Mouse (Mus musculus) layer of hippocampus, adult 18-20 months (tissue): ENCODE measurements around the gene Spag4. TPM values are rescaled to one million over a fixed set of nuclear protein-coding genes. Genes with fewer than 3 reads are reported as not detected.

Experiments used
- DNase-seq, 2 experiments: peaks; one replicate each; pipeline ENCODE4 v3.0.0; 2022; ENCODE audit warnings: low spot score in 2 of 2
- long read RNA-seq: library from polyadenylated mRNA; stranded (forward); transcript quantifications from one replicate; pipeline ENCODE4 v2.0.0, GENCODE M21; 2021
- total RNA-seq, 2 experiments: library from RNA; stranded (reverse); gene quantifications; 2 replicates each; pipeline ENCODE4 v1.2.3; 2021

The Spag4 gene
- 1 to 10 TPM; 2.5 to 3.5 TPM for total RNA-seq
- long read RNA-seq, partial matches to known transcripts, result 0 of 1 reads
- long read RNA-seq, other reads (novel, unspliced or antisense), result 1 of 1 reads

DNA sequence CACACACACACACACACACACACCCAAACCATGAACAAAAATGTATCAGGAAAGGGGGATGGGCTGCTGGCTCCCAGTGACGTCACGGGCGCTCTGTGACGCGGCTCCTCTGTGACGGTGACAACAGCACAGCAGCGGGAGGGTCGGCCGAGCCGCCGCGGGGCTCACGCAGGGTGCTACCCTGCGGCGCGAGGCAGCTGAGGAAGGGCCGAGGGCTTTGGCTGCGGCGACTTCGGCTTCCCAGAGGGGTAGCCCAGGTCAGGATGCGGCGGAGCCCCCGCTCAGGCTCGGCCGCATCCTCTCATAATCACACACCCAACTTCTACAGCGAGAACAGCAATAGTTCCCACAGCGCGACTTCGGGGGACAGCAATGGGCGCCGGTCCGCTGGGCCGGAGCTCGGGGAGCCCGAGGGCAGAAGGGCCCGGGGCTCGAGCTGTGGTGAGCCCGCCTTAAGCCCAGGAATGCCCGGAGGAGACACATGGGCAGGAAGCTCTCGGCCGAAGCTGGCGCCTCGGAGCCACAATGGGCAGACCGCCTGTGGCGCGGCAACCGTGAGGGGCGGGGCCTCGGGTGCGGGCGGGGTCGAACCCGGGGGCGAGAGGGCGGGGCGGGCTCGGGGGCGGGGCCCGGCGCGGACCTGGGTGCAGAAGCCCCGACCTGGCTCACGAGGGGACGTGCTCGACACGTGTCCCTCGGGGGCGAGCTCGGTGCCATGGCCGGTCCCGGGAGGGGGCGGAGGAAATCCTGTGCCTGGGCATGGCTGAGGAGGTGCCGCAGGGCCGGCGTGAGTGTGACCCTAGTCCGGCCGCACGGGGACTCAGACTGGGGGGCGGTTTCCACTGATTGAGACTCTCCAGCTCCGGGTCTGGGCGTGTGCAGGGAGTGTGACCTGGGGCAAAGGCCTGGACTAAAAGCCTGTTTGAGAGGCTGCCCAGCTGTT is at the start of gene Spag4:
Gene Spag4 (plus strand): TSS at position 77 of the 943 bp plus-strand sequence.
- DNase-seq, result peak; percentile 35 to 64

DNA sequence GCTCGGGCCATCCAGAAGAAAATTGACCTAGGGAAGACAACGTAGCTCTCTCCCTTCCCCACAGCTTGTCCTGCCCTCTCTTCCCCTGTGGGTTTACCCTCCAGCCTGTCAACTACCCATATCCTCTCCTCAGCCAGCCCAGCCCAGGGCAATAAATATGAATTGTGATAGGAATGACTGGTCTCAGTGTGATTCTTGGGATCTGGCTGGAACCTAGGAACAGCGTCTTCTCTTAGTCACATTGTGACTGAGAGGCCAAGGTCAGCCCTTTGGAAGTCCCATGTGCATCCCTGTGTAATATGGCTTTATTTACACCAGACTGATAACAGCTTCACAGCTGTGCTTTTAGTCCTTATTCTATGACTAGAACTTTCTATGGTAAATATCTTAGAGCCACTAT is 46.9 kb upstream of the Spag4 start:
- DNase-seq, result no peak

DNA sequence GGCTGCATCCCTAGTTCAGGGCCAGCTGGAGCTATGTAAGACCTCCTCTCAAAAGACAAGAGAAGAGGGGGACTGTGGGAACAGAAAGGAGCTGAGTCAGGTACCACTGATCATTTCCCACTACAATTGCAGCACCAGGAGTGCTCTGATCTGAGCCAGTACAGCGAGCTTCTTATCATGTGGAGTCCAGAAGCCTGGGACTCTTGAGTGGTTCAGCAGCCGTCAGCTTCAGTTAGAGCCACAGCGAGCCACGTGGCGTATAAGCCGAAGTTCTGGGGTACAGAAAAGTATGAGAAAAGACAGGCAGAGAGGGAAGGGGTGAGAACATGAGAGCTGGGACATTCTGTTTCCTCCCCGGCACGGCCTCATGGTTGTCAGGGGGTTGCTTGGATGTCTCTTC is 43.8 kb upstream of the Spag4 start:
- no peak for DNase-seq

DNA sequence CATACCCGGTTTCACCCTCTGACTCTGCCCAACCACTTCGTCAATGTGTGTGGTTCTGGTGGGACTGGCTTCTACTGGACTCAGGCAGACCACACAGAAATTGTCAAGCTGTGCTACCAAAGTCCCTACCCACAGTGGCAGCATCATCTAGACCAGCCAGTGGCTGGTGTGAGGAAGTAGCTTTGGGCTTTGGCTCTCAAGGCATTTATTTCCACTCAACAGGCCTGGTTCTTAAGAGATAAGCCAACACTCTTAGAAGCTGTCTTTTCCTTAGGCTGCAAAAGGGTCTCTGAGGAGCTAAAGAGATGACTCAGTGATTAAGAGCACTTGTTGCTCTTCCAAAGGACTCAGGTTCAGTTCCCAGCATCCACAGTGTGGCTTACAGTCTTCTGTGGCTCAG is 43.2 kb upstream of the Spag4 start:
- no peak for DNase-seq

DNA sequence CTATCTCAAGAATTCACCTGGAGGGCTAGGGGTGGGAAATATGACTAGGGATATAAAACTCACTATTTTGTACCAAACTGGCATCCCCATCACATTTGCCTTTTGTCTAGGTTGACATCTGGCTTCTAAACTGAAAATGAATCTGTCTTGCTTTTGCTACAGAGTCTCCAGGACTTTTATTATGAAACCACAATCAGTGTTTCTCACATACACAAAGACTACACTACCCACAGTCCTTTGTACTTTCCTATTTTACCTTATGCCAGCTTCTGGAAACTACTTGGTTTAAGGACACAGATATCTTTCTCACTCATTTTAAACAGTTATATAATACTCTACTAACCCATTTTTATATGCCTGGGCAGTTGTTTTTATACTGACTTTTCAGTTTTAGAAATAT is 39.5 kb upstream of the Spag4 start:
- DNase-seq, result no peak

DNA sequence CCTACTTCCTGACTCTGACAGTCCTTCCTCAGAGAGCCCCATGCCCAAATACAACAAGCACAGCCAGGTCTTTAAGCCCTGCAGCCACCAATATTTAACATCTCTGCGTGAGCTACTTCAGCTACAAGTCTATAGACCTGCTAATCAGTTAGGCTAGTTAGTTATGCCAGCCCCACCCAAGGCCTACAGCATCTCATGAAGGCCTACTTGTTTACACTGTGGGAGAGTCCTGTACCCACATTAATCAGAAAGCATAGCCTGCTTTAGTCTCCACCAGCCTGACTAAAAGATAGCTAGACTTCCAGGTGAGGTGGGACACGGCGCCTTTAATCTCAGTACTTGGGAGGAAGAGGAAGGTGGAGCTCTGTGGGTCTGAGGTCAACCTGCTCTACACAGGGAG is 25.6 kb upstream of the Spag4 start:
- no peak for DNase-seq

DNA sequence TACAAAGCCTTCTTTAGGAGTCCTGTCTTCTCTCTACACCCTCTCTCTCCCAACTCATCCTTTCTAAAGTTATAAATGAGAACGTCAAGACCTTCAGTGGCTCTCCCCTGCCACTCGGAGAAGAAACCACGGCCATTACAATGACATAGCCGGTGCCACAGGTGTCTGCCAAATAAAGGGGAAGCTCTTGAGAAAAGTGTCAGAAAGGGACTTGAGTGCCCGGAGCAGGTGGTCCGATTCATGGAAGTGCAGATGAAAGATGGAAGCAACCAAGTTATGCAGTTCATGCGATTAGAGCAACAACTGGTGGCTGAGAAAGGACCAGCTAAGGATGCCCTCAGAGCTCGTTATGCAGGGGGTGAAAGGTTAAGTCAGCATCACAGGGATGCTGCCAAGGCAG is 22.1 kb upstream of the Spag4 start:
- no peak for DNase-seq

DNA sequence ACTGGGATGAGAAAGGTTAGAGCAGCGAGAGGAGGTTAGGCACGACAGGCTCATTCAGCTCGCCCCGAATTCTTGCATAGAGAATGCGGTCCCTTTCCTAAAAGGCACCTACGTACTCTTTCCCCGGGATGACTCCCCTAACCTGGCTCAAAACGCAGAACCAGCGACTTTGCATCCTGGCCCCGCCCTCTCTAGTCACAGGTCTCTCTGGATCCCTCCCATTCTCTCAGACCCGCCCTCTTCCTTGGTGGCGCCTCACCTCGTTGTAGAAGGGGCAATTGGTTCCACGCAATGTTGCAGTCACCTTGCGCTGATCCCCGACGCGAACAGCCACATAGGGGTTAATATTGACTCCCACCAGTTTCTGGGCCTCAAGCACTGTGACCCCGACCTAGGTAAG is 17.0 kb upstream of the Spag4 start:
- no peak for DNase-seq

DNA sequence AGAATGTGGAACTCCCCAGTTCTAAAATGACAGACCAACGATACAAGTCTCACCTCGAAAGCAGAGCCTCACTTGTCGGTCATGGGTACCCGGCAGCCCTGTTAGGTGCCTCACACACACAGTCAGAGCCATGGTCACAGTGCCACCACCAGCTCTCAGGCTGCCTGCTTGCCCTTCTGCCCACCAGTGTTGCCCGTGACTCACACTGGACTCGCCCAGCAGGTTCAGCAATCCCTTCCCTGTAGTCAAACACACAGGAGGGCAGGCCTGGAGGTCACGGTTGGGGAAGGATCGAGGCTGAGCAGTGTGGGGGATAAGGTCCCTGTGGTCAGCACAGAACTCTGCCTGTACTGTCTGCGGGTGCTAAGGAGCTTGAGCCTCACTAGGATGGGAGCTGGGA is 12.2 kb upstream of the Spag4 start, which contains the start of gene Fer1l4:
Gene Fer1l4 (minus strand): TSS at position 132 of the 400 bp plus-strand sequence.
- DNase-seq, result no peak

DNA sequence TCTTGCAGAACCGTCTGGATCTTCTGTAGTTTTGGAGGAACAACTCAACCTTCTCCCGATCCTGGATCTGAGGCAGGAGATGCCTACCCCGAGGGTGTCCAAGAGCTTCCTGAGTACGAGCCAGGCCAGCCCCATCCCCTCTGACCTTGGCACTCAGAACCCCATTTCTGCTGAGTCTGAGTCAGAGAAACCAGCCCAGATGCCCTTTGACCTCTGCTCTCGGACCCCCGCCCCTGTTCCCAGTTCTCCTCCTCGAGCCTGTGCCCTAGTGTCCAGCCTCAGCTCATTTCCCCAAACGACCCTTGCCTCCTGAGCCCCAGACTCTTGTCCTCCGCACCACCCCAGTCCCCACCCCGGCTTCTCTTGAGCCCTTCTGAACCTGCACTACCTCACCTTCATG is 1.2 kb downstream of the Spag4 start:
- DNase-seq, result no peak

DNA sequence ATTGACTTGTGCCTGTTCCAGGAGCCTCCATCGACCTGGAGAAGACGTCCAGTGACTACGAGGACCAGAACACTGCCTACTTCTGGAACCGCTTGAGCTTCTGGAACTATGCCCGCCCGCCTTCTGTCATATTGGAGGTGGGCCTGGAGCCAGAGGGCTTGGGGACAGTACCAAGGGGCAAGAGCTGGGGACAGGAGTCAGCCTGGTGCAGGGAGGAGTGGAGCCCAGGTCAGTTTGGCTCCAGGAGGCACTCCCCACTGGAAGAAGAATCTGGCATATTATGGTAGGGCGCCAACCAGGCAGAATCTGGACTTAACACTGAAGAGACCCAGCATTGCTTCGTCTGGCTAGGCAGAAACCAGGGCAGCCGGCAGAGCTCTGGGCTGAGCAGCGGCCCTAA is 2.9 kb downstream of the Spag4 start:
- DNase-seq, result no peak

DNA sequence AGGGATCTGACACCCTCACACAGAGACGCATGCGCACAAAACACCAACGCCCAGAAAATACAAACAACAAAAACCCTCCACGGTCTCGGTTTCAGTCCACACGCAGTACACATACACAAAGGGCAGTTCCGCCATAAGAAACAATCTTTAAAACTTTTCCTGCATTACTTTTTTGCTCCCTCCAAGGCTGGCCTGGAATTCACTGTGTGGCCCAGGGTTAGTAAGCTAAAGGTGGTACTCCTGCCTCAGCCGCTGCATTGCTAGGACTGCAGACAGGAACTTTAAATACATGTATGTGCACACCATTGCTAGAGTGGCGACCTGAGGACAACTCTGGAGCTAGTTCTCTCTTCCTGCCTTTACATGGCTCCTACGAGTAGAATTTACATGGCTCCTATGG is 6.3 kb downstream of the Spag4 start:
- DNase-seq, result no peak

DNA sequence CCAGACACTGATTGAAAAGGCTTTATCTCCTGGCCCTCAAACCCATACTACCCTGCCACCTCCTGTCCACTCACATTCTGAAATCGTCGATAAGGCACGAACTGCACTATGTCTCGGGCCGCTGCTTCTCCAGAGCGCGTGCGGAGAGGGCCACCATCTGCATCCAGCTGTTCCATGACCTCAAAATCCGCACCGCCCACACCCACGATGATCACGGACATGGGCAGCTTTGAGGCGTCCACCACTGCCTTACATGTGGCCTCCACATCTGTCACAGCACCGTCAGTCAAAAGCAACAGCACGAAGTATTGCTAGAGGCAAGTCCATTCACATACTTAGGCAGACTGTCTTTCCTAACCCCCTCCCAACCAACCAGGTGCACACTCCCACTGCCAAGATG is 8.8 kb downstream of the Spag4 start:
- no peak for DNase-seq

DNA sequence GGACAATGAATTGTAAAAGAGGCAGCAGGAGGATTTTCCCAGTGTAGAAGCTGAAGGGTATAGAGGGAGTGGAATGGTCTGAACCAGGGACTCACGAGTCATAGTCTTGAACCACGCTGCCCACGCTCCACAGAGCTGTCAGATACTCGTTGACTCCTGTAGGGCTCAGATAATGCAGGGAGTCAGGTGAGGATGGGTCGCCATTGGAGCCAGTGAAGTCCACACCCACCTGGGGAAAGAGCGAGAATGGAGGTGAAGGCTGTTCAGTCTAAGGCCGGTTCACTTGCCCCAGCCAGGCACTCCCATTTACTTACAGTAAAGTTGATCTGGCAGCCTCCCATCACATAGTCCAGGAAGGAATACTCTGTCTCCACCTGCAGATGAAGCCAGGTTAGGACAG is 12.5 kb downstream of the Spag4 start:
- DNase-seq, result no peak

DNA sequence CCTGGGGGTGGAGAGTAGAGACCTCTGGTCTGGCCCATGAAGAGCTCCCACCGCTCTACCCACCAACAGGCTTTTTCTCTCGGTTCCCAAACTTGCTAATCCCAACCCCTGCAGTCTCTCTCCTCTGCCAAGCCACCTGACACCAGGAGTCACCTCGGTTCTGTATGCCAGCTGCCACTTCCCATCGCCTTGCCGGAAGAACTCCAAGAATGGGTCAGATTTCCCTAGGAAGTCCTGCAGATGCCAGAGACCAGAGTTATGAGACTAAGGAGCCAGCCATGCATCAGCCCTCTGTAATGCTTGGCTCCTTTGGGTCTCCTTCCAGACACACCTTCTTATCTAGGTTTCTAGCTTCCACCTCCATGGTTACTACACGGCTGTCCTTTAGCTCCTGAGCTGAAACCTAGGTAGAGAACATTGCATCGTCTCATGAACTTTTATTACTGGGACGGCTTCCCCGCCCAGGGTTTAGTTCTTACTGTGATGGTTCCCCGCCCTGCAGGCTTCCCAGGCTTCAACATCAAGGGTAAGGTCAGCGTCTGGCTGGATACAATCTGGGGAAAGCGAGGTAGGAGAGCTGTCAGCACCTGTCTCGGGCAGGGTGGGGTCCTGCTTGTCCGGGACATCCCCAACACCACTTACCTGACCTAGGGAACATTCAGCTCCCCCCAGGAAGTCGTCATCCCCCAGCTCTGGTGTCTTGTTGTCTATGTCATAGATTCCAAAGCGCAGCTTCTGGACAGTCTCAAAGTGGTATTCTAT is 13.6 kb downstream of the Spag4 start:
- DNase-seq, result no peak

DNA sequence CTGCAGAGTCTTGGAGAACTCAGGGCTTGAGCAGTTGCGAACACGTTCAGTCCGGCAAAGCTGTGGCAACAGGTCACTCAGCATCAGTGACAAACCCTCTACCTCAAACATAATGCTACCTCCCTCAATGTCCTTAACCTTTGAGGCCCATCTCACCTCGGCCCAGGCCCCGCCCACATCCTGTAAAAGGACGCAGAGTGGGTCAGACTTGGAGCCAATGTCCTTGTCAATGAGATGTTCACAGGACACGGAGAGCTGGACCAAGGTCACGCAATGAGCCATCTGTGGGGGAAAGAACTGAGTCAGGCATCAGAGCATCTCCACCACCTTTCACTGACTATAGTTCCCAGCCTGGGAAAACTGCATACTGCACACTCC is 14.2 kb downstream of the Spag4 start:
- no peak for DNase-seq

DNA sequence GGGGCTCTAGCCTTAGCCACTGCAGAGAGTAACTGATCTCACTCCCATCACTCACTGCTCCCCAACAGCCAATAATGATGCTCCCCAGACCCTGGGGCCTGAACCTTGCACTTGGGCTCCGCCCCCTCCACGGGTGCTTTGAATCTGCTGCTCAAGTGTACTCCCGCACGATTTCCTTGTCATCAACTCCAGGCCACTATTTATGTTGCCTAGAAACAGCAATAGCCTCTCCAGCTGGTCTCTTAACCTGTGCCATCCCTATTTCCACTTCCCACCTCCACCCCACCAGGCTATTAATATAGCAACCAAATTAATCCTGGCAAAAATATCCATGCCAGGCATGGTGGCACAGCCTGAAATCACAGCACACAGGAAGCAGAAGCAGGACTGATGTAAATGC is 14.7 kb downstream of the Spag4 start:
- DNase-seq, result no peak

DNA sequence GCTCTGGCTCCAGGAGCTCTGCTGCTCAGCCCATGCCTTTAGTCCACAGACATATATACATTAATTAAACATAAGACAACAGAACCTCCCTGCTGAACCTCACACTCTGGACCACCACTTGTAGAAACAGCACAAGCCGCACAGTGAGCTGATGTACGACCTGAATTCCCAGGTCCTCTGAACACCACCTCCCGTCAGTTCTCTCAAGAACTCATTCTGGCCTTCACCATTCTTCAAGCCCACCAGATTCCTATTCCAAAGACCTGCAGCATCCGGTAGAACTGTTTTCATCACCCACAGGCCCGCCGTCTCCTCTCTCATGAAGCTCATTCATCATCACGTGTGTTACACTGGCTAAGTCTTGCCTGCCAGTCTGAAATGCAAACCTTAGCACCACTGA is 15.4 kb downstream of the Spag4 start:
- no peak for DNase-seq

DNA sequence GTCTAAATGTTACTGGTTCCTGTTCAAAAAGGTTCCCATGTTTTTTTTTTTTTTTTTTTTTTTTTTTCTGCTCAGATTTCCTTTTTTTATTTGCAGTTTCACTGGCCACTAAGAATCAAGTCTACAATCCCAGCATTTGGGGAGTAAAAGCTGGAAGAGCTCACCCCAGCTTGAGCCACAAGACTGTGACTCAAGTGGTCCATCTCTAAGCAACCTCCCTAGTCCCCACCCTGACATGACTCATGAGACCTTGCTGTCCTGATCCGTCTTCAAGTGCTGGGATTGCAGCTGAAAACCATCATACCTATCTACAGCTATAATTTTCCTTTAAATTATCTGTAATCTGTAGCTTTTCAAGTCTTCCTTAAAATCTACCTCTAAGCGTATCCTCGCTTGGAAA is 19.6 kb downstream of the Spag4 start:
- DNase-seq, result no peak

DNA sequence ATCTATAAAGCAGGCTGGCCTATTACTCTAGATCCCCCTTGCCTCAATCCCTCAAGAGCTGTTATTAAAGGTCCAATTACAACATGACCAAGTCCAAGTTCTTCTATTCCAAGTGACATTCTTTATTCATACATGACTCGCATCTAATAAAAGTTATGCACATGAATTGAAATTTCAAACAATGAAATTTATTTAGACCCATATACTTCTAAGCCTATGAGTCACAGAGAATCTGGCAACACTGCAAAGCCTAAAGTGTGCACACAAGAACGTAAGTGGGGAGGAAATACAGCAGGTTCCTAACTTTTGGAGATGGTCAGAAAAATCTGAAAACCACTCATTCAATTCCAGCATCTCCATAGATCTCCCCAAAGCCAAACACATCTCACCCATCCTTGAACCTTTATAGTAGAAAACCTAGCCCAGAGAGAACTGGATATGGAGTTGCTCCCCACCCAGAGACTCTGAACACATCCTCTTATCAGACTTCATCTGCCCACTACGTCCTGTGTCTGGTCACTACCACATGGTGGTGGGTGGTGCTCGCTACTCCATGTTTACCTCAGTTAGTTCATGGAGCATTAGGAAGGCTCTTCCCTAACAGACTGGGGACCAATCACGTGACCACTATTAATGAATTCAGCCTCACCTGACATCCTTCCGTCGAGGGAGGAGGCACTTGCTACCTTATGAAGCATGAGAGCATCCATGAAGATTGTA is 22.6 kb downstream of the Spag4 start:
- no peak for DNase-seq

DNA sequence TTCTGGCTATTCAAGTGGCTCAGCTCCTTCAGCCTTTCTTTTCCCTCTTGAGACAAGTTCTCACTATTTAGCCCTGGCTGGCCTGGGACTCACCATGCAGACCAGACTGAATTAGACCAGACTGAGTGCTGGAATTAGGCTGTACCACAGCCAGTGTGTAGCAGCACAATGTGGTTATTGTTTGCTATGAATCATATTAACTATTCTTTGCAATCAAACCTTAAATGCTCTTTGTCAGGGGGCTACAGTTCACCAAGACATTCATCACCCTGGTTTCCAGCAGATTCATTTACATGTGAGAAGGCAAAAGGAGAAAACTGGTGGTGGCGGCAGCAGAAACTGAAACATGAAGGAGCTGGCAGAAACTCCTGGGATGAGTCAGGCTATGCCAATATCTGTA is 24.8 kb downstream of the Spag4 start:
- peak in 1 of 2 experiments; percentile 40 for DNase-seq

DNA sequence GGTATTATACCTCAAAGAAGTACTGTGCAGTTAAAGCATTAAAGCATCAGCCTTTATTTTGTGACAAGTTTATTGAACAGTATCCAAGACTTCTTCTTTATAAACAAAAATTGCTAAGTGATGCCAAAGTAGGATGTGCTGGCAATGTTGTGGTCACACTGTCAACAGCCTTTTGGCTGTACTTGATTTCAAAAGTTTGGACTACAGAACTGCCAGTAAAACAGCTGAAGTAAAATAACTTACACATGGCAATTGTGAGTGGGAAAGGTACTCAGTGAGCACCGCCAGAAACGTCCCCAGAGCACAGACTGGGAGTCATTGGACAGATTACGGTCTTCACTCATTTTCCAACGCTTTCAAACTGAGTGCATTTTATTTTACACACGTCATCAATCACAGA is 27.0 kb downstream of the Spag4 start:
- no peak for DNase-seq
